Mouse (Mus musculus): ENCODE measurements around the gene Prmt1. TPM values are rescaled to one million over a fixed set of nuclear protein-coding genes. Genes with fewer than 3 reads are reported as not detected.

Gene Prmt1
- polyA plus RNA-seq, 1 experiment from 2014 or later = 76.8 TPM

GRCm38 (mm10) chr7:44960512-44960910, 25.9 kb downstream of the Prmt1 start:
- TF ChIP-seq CTCF (IDR thresholded peaks at IDR 0.05; ENCODE audit: low read depth) (no peak), EP300 (IDR thresholded peaks at IDR 0.05; ENCODE audit: low read depth) (no peak)
- Histone ChIP-seq H3K4me2 (ENCODE audit: low read depth, low read length) (no peak overlapping the region), H3K27ac (ENCODE audit: low read depth) (no peak overlapping the region), H3K36me3 (replicated peaks; ENCODE audit: insufficient read depth, low read length) (no peaks in the 10 kb centered on the region), H3K9me3 (ENCODE audit: low read length) (no peaks in the 10 kb centered on the region), H3K9ac (replicated peaks) (no peak overlapping the region), H3K27me3 (ENCODE audit: insufficient read depth, low read length) (no peaks in the 10 kb centered on the region), H3K4me1 (ENCODE audit: insufficient read depth) (no peaks in the 10 kb centered on the region), H3K4me3 (ENCODE audit: low read depth, low read length) (no peak overlapping the region)
- WGBS (ENCODE audit: insufficient replicate concordance) = 81% methylated on average over 13 of the region's 13 CpGs
- DNase-seq (peak; percentile 12), ATAC-seq (no peak)

- no peaks in the 10 kb centered on the region for H3K4me1 ChIP-seq (ENCODE audit: insufficient read depth)
- no peak overlapping the region for H3K4me3 ChIP-seq (ENCODE audit: low read depth, low read length)
- WGBS (ENCODE audit: insufficient replicate concordance) = 63% methylated on average over 10 of the region's 10 CpGs
- H3K4me2 ChIP-seq (ENCODE audit: low read depth, low read length) = no peak overlapping the region
- no peak overlapping the region for H3K9ac ChIP-seq (replicated peaks)
- no peaks in the 10 kb centered on the region for H3K9me3 ChIP-seq (ENCODE audit: low read length)
- DNase-seq = peak; percentile 22
- ATAC-seq = no peak
- H3K27ac ChIP-seq (ENCODE audit: low read depth) = no peak overlapping the region
- no peaks in the 10 kb centered on the region for H3K27me3 ChIP-seq (ENCODE audit: insufficient read depth, low read length)
- TF ChIP-seq EP300 (IDR thresholded peaks at IDR 0.05; ENCODE audit: low read depth) (no peak), CTCF (IDR thresholded peaks at IDR 0.05; ENCODE audit: low read depth) (no peak)
- H3K36me3 ChIP-seq (replicated peaks; ENCODE audit: insufficient read depth, low read length) = no peaks in the 10 kb centered on the region
Measured at GRCm38 (mm10) chr7:44959874-44960511, 26.4 kb downstream of the Prmt1 start.

- H3K9ac ChIP-seq (replicated peaks) = no peak overlapping the region
- H3K9me3 ChIP-seq (ENCODE audit: low read length) = no peaks in the 10 kb centered on the region
- 72% methylated on average over 8 of the region's 8 CpGs for WGBS (ENCODE audit: insufficient replicate concordance)
- no peaks in the 10 kb centered on the region for H3K27me3 ChIP-seq (ENCODE audit: insufficient read depth, low read length)
- ATAC-seq (no peak), DNase-seq (peak; percentile 13)
- H3K4me3 ChIP-seq (ENCODE audit: low read depth, low read length) = no peak overlapping the region
- H3K4me1 ChIP-seq (ENCODE audit: insufficient read depth) = no peaks in the 10 kb centered on the region
- no peak overlapping the region for H3K27ac ChIP-seq (ENCODE audit: low read depth)
- H3K36me3 ChIP-seq (replicated peaks; ENCODE audit: insufficient read depth, low read length) = no peaks in the 10 kb centered on the region
- H3K4me2 ChIP-seq (ENCODE audit: low read depth, low read length) = no peak overlapping the region
- TF ChIP-seq CTCF (IDR thresholded peaks at IDR 0.05; ENCODE audit: low read depth) = no peak
Measured at GRCm38 (mm10) chr7:44959281-44959680, 27.1 kb downstream of the Prmt1 start.

DNA sequence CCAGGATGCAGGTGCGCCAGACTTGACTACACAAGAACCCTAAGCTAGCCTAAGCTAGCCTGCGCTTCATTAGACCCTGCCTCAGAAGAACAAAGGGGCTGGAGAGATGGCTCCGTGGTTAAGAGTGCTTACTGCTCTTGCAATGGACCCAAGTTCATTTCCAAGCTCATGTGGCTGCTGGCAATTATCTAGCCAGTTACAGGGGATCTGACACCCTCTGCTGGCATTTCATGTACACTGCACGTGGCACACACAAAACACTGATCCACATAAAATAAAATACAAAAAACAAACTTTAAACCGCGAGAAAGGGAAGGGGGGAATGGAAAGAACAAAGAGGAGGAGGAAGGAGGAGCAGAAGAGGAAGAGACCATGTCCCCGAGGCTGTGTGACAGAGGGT, 28.2 kb downstream of the Prmt1 start:
- H3K4me3 ChIP-seq (ENCODE audit: low read depth, low read length) = no peak overlapping the region
- no peak overlapping the region for H3K9ac ChIP-seq (replicated peaks)
- no peaks in the 10 kb centered on the region for H3K9me3 ChIP-seq (ENCODE audit: low read length)
- H3K4me2 ChIP-seq (ENCODE audit: low read depth, low read length) = no peak overlapping the region
- DNase-seq (peak; percentile 37), ATAC-seq (no peak)
- 46% methylated on average over 7 of the region's 7 CpGs for WGBS (ENCODE audit: insufficient replicate concordance)
- H3K27ac ChIP-seq (ENCODE audit: low read depth) = no peak overlapping the region
- H3K4me1 ChIP-seq (ENCODE audit: insufficient read depth) = no peaks in the 10 kb centered on the region; the same call in 1 of the 2 replicates
- TF ChIP-seq CTCF (IDR thresholded peaks at IDR 0.05; ENCODE audit: low read depth) (peak; percentile 78), EP300 (IDR thresholded peaks at IDR 0.05; ENCODE audit: low read depth) (no peak)
- no peaks in the 10 kb centered on the region for H3K36me3 ChIP-seq (replicated peaks; ENCODE audit: insufficient read depth, low read length)
- no peaks in the 10 kb centered on the region for H3K27me3 ChIP-seq (ENCODE audit: insufficient read depth, low read length)

GRCm38 (mm10) chr7:44957183-44957835, 29.1 kb downstream of the Prmt1 start:
- Histone ChIP-seq H3K4me1 (ENCODE audit: insufficient read depth) (peaks cover 8% of the 10 kb centered on the region), H3K27ac (ENCODE audit: low read depth) (no peak overlapping the region), H3K4me2 (ENCODE audit: low read depth, low read length) (no peak overlapping the region), H3K9ac (replicated peaks) (no peak overlapping the region), H3K9me3 (ENCODE audit: low read length) (no peaks in the 10 kb centered on the region), H3K4me3 (ENCODE audit: low read depth, low read length) (no peak overlapping the region), H3K27me3 (ENCODE audit: insufficient read depth, low read length) (no peaks in the 10 kb centered on the region), H3K36me3 (replicated peaks; ENCODE audit: insufficient read depth, low read length) (no peaks in the 10 kb centered on the region)
- WGBS (ENCODE audit: insufficient replicate concordance) = 80% methylated on average over 20 of the region's 20 CpGs
- ATAC-seq (no peak), DNase-seq (peak; percentile 13)
- TF ChIP-seq CTCF (IDR thresholded peaks at IDR 0.05; ENCODE audit: low read depth) (no peak), EP300 (IDR thresholded peaks at IDR 0.05; ENCODE audit: low read depth) (no peak)

- H3K4me1 ChIP-seq (ENCODE audit: insufficient read depth) = peaks cover 16% of the 10 kb centered on the region
- no peak for DNase-seq
- peaks cover 7% of the 10 kb centered on the region for H3K27me3 ChIP-seq (ENCODE audit: insufficient read depth, low read length)
- no peak for ATAC-seq
- H3K9ac ChIP-seq (replicated peaks) = no peak overlapping the region
- H3K36me3 ChIP-seq (replicated peaks; ENCODE audit: insufficient read depth, low read length) = no peaks in the 10 kb centered on the region
- no peak overlapping the region for H3K27ac ChIP-seq (ENCODE audit: low read depth)
- 67% methylated on average over 6 of the region's 6 CpGs for WGBS (ENCODE audit: insufficient replicate concordance)
- H3K4me3 ChIP-seq (ENCODE audit: low read depth, low read length) = no peak overlapping the region
- no peaks in the 10 kb centered on the region for H3K9me3 ChIP-seq (ENCODE audit: low read length)
- no peak for TF ChIP-seq EP300 (IDR thresholded peaks at IDR 0.05; ENCODE audit: low read depth)
- TF ChIP-seq CTCF (IDR thresholded peaks at IDR 0.05; ENCODE audit: low read depth) = no peak
- no peak overlapping the region for H3K4me2 ChIP-seq (ENCODE audit: low read depth, low read length)
Measured at GRCm38 (mm10) chr7:44956266-44956665, 30.1 kb downstream of the Prmt1 start.

Measured in liver, postnatal 0 days (tissue).